Mouse (Mus musculus) bone marrow macrophage, adult 2 months (primary cell): ENCODE measurements around the gene Cox7b2. TPM values are rescaled to one million over a fixed set of nuclear protein-coding genes. Genes with fewer than 3 reads are reported as not detected.
"Not testable (repeated sequence)": the region's sequence is repeated elsewhere in the genome, so short reads cannot be mapped to it uniquely, and the experiment has no call there.

Source experiments
- H3K27ac ChIP-seq: 2 replicates; pipeline ENCODE4 v1.5.1; 2012; ENCODE audit warnings: low read depth, low read length; ENCODE audit not compliant: insufficient read depth
- H3K4me1 ChIP-seq: 2 replicates; pipeline ENCODE4 v1.6.1; 2012; ENCODE audit warnings: low read length; ENCODE audit not compliant: control insufficient read depth, insufficient read depth
- H3K4me3 ChIP-seq: 2 replicates; pipeline ENCODE4 v1.5.1; 2012; ENCODE audit warnings: mild to moderate bottlenecking, low read length, moderate library complexity; ENCODE audit not compliant: insufficient read depth
- CTCF ChIP-seq: IDR thresholded peaks from 2 replicates; pipeline ENCODE4 v1.5.1; 2012; ENCODE audit warnings: low read depth, mild to moderate bottlenecking, low read length, moderate library complexity
- POLR2A ChIP-seq: IDR thresholded peaks from 2 replicates; pipeline ENCODE4 v1.6.1; 2012; ENCODE audit warnings: mild to moderate bottlenecking, low read depth, low read length, borderline replicate concordance
- polyA plus RNA-seq: library from polyadenylated mRNA; stranded (reverse); fragments of >200 nt; gene quantifications from 2 replicates; pipeline ENCODE4 v1.2.4, GENCODE M21; 2012; ENCODE audit not compliant: missing spikeins, insufficient read depth, insufficient read length

Cox7b2 gene
- not detected in 2 replicates for polyA plus RNA-seq

GRCm38 (mm10) chr5:71548079-71548478 is at the start of gene Cox7b2:
Cox7b2 (minus strand) TSS chr5:71548205.
- Histone ChIP-seq H3K27ac (no peak within 1 kb of the TSS), H3K4me3 (no peak within 1 kb of the TSS), H3K4me1 (no peaks in the 10 kb centered on the region)
- no peak for TF ChIP-seq POLR2A
- TF ChIP-seq CTCF: no peak

- Histone ChIP-seq H3K27ac (no peak overlapping the region), H3K4me1 (no peaks in the 10 kb centered on the region)
- no peak for TF ChIP-seq POLR2A
- TF ChIP-seq CTCF: no peak
Observed at GRCm38 (mm10) chr5:71595321-71595720, 47.3 kb upstream of the Cox7b2 start.

GRCm38 (mm10) chr5:71593745-71594255 is 45.8 kb upstream of the Cox7b2 start:
- Histone ChIP-seq H3K4me3 (no peak overlapping the region), H3K27ac (no peak overlapping the region), H3K4me1 (no peaks in the 10 kb centered on the region)
- TF ChIP-seq POLR2A: no peak
- TF ChIP-seq CTCF: no peak

More at GRCm38 (mm10) chr5:71595321-71595720, 47.3 kb upstream of the Cox7b2 start:
- no peak overlapping the region for H3K4me3 ChIP-seq

GRCm38 (mm10) chr5:71571646-71572237 is 23.7 kb upstream of the Cox7b2 start:
- no peaks in the 10 kb centered on the region for H3K4me1 ChIP-seq
- no peak overlapping the region for H3K27ac ChIP-seq
- TF ChIP-seq POLR2A (no peak), CTCF (no peak)
- no peak overlapping the region for H3K4me3 ChIP-seq

GRCm38 (mm10) chr5:71545554-71545953 is 2.5 kb downstream of the Cox7b2 start:
- TF ChIP-seq POLR2A: no peak
- TF ChIP-seq CTCF: no peak
- no peaks in the 10 kb centered on the region for H3K4me1 ChIP-seq
- H3K4me3 ChIP-seq: no peak overlapping the region
- H3K27ac ChIP-seq: no peak overlapping the region

- H3K4me1 ChIP-seq, H3K4me3 ChIP-seq, H3K27ac ChIP-seq: not testable (repeated sequence)
Observed at GRCm38 (mm10) chr5:71525486-71525885, 22.5 kb downstream of the Cox7b2 start.

- no peak overlapping the region for H3K4me3 ChIP-seq
- no peak for TF ChIP-seq CTCF
- TF ChIP-seq POLR2A: no peak
- no peaks in the 10 kb centered on the region for H3K4me1 ChIP-seq
- no peak overlapping the region for H3K27ac ChIP-seq
Observed at GRCm38 (mm10) chr5:71502058-71502678, 45.8 kb downstream of the Cox7b2 start.

- H3K4me1 ChIP-seq: no peaks in the 10 kb centered on the region
- H3K4me3 ChIP-seq: no peak overlapping the region
- TF ChIP-seq POLR2A: no peak
- no peak for TF ChIP-seq CTCF
- H3K27ac ChIP-seq: no peak overlapping the region
Observed at GRCm38 (mm10) chr5:71495621-71496020, 52.4 kb downstream of the Cox7b2 start.

GRCm38 (mm10) chr5:71456957-71457356 is 91.0 kb downstream of the Cox7b2 start:
- Histone ChIP-seq H3K4me1 (no peaks in the 10 kb centered on the region), H3K4me3 (no peak overlapping the region), H3K27ac (no peak overlapping the region)
- TF ChIP-seq CTCF (no peak), POLR2A (no peak)

GRCm38 (mm10) chr5:71440174-71440573 is 107.8 kb downstream of the Cox7b2 start:
- H3K4me1 ChIP-seq: no peaks in the 10 kb centered on the region
- no peak overlapping the region for H3K4me3 ChIP-seq
- no peak overlapping the region for H3K27ac ChIP-seq
- TF ChIP-seq POLR2A (no peak), CTCF (no peak)

Other genes starting within 250 kb of the Cox7b2 start
- not detected in 2 replicates for gene Gabrb1, start 109.9 kb upstream of the Cox7b2 start, polyA plus RNA-seq
- not detected in 2 replicates for gene Gabra4, start 110.1 kb upstream of the Cox7b2 start, polyA plus RNA-seq